Mouse (Mus musculus) spleen, adult 2 months (tissue): Measurements from ENCODE around the gene Efcab11.

ENCODE experiments used
- CTCF ChIP-seq: fragments of 200-500 bp; IDR thresholded peaks from 2 replicates; pipeline ENCODE4 v1.5.1; 2011; ENCODE audit warnings: mild to moderate bottlenecking, inconsistent platforms; ENCODE audit not compliant: insufficient read depth, insufficient read length, insufficient replicate concordance; ENCODE audit errors: extremely low read depth
- POLR2A ChIP-seq: fragments of 200-500 bp; IDR thresholded peaks from 2 replicates; pipeline ENCODE4 v1.6.1; 2011; ENCODE audit warnings: low read depth, low read length, inconsistent platforms

DNA sequence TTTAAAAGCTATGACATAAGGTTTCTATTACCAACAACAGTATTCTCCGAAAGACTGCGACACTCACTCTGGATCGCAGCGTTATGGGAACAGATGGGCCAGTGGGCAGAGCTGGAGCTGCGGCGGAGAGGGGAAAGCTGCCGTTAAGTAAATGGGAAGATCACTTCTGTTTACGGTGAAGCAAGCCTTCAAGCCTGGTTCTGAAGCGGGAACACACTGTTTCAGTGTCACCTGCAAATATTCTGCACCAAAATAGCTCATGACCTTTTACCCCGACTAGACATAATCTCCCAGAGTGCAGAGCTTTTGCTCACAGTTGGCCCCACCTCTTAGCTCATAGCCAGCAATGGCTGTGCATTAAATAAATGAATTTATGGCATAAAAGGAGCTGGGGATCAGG is 162.9 kb downstream of the Efcab11 start:
- TF ChIP-seq CTCF (no peak), POLR2A (no peak)
